Mouse (Mus musculus): ENCODE results near the gene Tmem201. TPM values are rescaled to one million over a fixed set of nuclear protein-coding genes. Genes with fewer than 3 reads are reported as not detected.

Gene Tmem201
- total RNA-seq, 2 experiments from 2014 or later: 1.2 to 1.9 TPM

DNA sequence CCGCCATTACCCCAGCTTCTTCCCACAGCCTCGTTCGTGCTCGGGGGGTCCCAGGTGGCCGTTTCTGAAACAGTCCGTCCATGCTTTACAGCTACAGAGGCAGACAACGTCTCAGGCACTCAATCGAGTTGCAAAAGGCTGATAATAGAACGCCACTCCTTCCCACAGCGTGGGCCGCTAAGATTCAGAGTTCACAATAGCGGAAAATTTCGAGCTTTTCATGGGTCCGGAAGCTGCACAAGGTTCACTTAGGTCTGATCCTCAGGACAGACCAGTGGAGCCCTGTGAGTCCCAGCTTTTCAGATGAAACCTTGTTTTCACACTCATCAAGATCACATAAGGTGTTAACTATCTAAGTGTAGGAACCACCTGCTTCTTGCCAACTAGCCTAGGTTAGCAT is 49.0 kb downstream of the Tmem201 start:
- ATAC-seq (ENCODE audit: poor library complexity, severe bottlenecking): no peak

- ATAC-seq (ENCODE audit: poor library complexity, severe bottlenecking): no peak
These were observed 52.8 kb downstream of the Tmem201 start for GRCm38 (mm10) chr4:149684841-149685623.

GRCm38 (mm10) chr4:149683875-149684274 is 54.0 kb downstream of the Tmem201 start:
- ATAC-seq (ENCODE audit: poor library complexity, severe bottlenecking): no peak

DNA sequence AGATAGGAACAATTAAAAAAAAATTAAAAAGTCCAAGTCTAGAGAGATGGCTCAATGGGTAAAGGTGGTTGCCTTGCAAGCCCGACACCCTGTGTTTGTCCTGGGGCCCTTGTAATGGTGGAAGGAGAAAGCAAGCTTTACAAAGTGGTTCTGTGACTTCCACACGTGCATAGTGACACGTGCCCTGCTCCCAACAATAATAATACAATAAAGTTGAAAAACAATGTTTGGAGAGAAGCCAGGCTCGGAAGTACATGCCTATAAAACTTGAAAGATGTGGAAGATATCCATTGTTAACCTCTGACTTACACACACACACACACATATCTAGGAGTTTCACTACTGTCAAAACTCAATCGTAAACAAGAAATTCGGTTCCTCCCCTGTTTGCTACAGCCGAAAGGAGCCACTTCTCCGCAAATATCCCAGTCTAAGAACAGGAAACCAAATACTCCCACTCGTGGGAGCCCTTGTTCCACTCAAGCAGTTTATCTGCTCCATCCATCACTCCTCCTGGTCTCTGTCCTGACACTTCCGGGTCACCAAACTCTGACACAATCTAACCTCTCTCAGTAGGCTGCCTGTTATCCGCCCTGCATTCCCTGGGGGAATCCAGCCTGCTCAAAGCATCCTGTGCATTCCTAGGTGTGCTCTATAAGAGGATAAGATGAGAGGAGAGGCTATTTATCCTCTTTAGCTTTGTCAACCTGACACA is 58.6 kb downstream of the Tmem201 start:
- ATAC-seq (ENCODE audit: poor library complexity, severe bottlenecking): no peak

DNA sequence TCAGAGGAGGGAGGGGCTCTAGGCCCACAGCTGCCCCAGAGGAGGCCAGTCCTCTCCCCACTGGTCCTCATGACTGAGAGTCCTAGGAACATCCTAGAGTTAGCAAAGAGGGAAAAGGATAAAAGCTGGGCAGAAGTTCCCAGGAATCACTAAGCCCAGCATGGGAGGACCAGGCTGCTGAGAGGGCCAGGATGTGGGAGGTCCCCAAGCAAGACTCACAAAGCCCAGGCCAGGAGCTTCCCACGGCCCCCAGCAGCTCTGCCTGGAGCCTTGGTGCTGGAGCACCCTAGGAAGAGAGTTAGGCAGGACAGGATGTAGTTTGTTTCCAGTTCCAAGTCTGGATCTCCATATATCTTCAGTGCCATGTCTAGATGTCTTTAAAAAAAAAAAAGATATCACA is 59.8 kb downstream of the Tmem201 start:
- ATAC-seq (ENCODE audit: poor library complexity, severe bottlenecking): no peak

DNA sequence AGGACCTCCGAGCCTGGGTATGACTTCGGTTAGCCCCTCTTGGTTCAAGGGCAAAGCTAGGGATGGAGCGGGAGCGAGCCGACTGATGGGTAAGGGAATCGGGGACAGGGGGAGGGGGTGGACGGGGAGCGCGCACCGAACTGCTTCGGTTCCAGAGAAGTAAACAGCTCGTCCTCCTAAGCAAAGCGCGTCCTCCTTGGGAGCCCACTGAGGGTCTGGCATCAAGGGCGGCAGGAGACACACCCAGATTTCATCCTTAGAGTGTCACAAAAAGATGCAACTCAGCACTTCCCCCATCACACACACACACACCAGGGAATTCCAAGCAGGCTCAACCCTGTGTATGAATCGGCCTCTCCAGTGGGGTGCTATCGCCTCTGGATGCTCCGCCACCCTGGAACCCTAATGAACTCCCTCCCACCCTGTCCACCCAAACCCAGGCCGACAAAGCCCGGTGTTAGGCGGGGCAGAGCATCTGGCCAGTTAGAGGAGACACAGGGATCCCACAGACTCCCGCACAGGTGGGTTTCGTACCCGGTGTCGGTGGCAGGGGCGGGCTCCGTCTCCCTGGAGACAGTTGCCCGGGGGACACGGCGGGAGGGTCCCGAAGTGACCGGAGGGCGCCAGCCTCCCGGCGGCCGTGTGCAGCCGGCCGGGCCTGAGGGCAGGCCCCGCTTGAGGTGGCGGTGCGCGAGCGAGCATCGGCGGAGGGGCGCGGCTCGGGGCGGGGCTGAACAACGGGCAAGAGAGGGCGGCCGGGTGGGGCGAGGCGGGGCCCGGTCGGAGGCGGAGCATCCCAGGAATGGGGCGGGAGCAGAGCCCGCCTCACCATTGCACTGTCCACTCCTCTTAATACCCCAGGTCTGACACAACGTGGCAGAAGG is 62.2 kb downstream of the Tmem201 start:
- ATAC-seq (ENCODE audit: poor library complexity, severe bottlenecking): peak; percentile 98

- no peak for ATAC-seq (ENCODE audit: poor library complexity, severe bottlenecking)
These were observed 62.9 kb downstream of the Tmem201 start for GRCm38 (mm10) chr4:149674814-149675377.

DNA sequence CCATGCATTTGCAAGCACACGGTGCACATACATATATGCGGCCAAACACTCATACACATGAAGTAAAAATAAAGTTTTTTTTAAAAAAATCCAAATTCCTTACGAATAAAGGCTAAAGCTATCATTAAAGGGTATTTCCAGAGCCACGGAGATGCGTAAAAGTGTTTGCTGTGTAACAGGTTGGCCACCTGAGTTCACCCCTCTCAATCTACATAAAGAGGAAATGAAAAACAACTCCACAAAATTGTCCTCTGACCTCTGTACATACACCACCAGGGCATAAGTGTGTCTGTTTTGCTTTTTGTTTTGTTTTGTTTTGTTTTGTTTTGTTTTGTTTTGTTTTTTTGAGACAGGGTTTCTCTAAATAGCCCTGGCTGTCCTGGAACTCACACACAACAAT is 65.1 kb downstream of the Tmem201 start:
- no peak for ATAC-seq (ENCODE audit: poor library complexity, severe bottlenecking)

- ATAC-seq (ENCODE audit: poor library complexity, severe bottlenecking): no peak
These were observed 66.7 kb downstream of the Tmem201 start for GRCm38 (mm10) chr4:149671175-149671574.

DNA sequence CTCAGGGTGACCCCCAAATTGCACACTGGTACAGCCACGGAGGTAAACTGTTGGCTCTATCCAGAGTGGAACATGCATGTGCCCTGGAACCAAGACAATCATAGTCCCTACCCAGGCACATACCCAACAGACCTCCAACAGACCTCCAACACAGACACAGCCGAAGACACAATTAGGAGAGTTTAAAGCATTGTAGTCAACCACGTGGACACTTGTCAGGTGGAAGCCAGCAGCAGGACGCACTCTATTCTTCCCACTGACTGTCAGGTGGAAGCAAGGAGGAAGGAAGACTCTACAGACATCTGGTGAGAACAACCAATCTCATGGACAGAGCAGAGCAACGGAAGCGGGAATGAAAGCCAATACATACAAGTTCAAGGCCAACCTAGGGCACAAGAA is 72.2 kb downstream of the Tmem201 start:
- no peak for ATAC-seq (ENCODE audit: poor library complexity, severe bottlenecking)

Other genes starting within 250 kb of the Tmem201 start
- 6.2 and 8.4 TPM in 2 replicates for gene Ctnnbip1, start 219.8 kb downstream of the Tmem201 start, total RNA-seq (2015)
- gene Ctnnbip1, start 219.8 kb downstream of the Tmem201 start, total RNA-seq (2017): 9.7 and 10.8 TPM in 2 replicates
- gene Clstn1, start 151.6 kb downstream of the Tmem201 start, total RNA-seq (2015): 0.64 and 0.74 TPM in 2 replicates
- 1.2 and 1.8 TPM in 2 replicates for gene Clstn1, start 151.6 kb downstream of the Tmem201 start, total RNA-seq (2017)
- 76.6 and 78.3 TPM in 2 replicates for gene Pik3cd, start 35.5 kb downstream of the Tmem201 start, total RNA-seq (2015)
- gene Pik3cd, start 35.5 kb downstream of the Tmem201 start, total RNA-seq (2017): 129 and 130 TPM in 2 replicates
- gene Slc25a33, start 36.2 kb upstream of the Tmem201 start, total RNA-seq (2015): 1.7 and 2.3 TPM in 2 replicates
- gene Slc25a33, start 36.2 kb upstream of the Tmem201 start, total RNA-seq (2017): 1.1 and 1.7 TPM in 2 replicates
- gene Spsb1, start 217.0 kb upstream of the Tmem201 start, total RNA-seq (2015): 0.11 TPM in 1 of 2 replicates, not detected in the other
- gene Spsb1, start 217.0 kb upstream of the Tmem201 start, total RNA-seq (2017): 0.22 TPM in 1 of 2 replicates, not detected in the other

Data from megakaryocyte, adult 5-6 weeks (primary cell).